Mouse (Mus musculus) left cerebral cortex, adult 9 months (tissue): Measurements from ENCODE around the gene Adat1.

ENCODE experiments used
- DNase-seq, 2 experiments: peaks; one replicate each; pipeline ENCODE4 v3.0.0; 2022; ENCODE audit warnings: low spot score in 2 of 2

Gene Adat1

GRCm38 (mm10) chr8:111968541-111968940, 23.6 kb downstream of the Adat1 start:
- DNase-seq: no peak

GRCm38 (mm10) chr8:111967246-111967870, 24.7 kb downstream of the Adat1 start:
- DNase-seq: no peak

GRCm38 (mm10) chr8:111964849-111965561, 27.1 kb downstream of the Adat1 start:
- DNase-seq: no peak

- DNase-seq: no peak
Observed at GRCm38 (mm10) chr8:111964351-111964750, 27.8 kb downstream of the Adat1 start.

GRCm38 (mm10) chr8:111963546-111963945, 28.6 kb downstream of the Adat1 start:
- no peak for DNase-seq

GRCm38 (mm10) chr8:111963091-111963490, 29.0 kb downstream of the Adat1 start:
- no peak for DNase-seq

GRCm38 (mm10) chr8:111962589-111962988, 29.5 kb downstream of the Adat1 start:
- no peak for DNase-seq

GRCm38 (mm10) chr8:111961330-111961729, 30.8 kb downstream of the Adat1 start:
- no peak for DNase-seq

GRCm38 (mm10) chr8:111960591-111961321, 31.3 kb downstream of the Adat1 start:
- DNase-seq: no peak

GRCm38 (mm10) chr8:111957231-111957630, 34.9 kb downstream of the Adat1 start:
- DNase-seq: no peak

- DNase-seq: no peak
Observed at GRCm38 (mm10) chr8:111955879-111956278, 36.2 kb downstream of the Adat1 start.

- no peak for DNase-seq
Observed at GRCm38 (mm10) chr8:111954844-111955594, 37.1 kb downstream of the Adat1 start.

GRCm38 (mm10) chr8:111951936-111952335, 40.2 kb downstream of the Adat1 start:
- DNase-seq: no peak

- peak in 1 of 2 experiments; percentile 77 for DNase-seq
Observed at GRCm38 (mm10) chr8:111951317-111951716, 40.8 kb downstream of the Adat1 start.

GRCm38 (mm10) chr8:111950846-111951245, 41.3 kb downstream of the Adat1 start:
- DNase-seq: no peak

GRCm38 (mm10) chr8:111947954-111948353, 44.1 kb downstream of the Adat1 start:
- no peak for DNase-seq

GRCm38 (mm10) chr8:111947144-111947543, 45.0 kb downstream of the Adat1 start:
- DNase-seq: no peak

- DNase-seq: no peak
Observed at GRCm38 (mm10) chr8:111943544-111943943, 48.6 kb downstream of the Adat1 start.

- peak in 1 of 2 experiments; percentile 34 for DNase-seq
Observed at GRCm38 (mm10) chr8:111941101-111941454, 51.0 kb downstream of the Adat1 start.

- peak; percentile 92 to 97 for DNase-seq
Observed at GRCm38 (mm10) chr8:111940171-111941100, 51.7 kb downstream of the Adat1 start, which contains the start of gene Gabarapl2. Gene Gabarapl2, plus strand, starts transcription at chr8:111940703.
